Mouse (Mus musculus): ENCODE results near the gene Gm1979. TPM values are rescaled to one million over a fixed set of nuclear protein-coding genes. Genes with fewer than 3 reads are reported as not detected.
"Not testable (repeated sequence)": the region's sequence is repeated elsewhere in the genome, so short reads cannot be mapped to it uniquely, and the experiment has no call there.

Gm1979 gene
- total and polyA plus RNA-seq, 3 experiments: not detected

GRCm38 (mm10) chr5:25972563-25972962 is 32.0 kb downstream of the Gm1979 start, which contains the start of gene Gm21680:
Gene Gm21680, minus strand, starts transcription at chr5:25972663.
- H3K9ac ChIP-seq (ENCODE audit: insufficient read depth, low read depth); H3K4me1 ChIP-seq (ENCODE audit: control insufficient read depth in 1 of 2, insufficient read depth in 2 of 2); H3K4me3 ChIP-seq (replicated peaks in 1 of 3; ENCODE audit: low read depth in 2 of 3, low read length in 2 of 3, poor library complexity in 1 of 3); H3K27ac ChIP-seq (ENCODE audit: insufficient read depth, low read depth); H3K27me3 ChIP-seq (replicated peaks); H3K36me3 ChIP-seq (replicated peaks in 1 of 2; ENCODE audit: control insufficient read depth in 1 of 2, insufficient read depth in 1 of 2, low read length in 1 of 2); H3K79me2 ChIP-seq (replicated peaks; ENCODE audit: control insufficient read depth, extremely low read depth, insufficient read depth, poor library complexity, severe bottlenecking); dilution Hi-C loops (cut with MboI; ENCODE audit: extremely low pct_ligation_motif_present, extremely low pct_unique_long_range_greater_than_20kb, low sequenced_read_pairs); H3K4me2 ChIP-seq (ENCODE audit: insufficient read depth, low read depth, poor library complexity, severe bottlenecking); in situ Hi-C loops (cut with MboI; ENCODE audit: low pct_ligation_motif_present, low pct_unique_long_range_greater_than_20kb, low sequenced_read_pairs); DNase-seq (ENCODE audit: extremely low read depth); H3K9me3 ChIP-seq (replicated peaks; ENCODE audit: low read length): not testable (repeated sequence)

- H3K9ac ChIP-seq (ENCODE audit: insufficient read depth, low read depth); H3K4me2 ChIP-seq (ENCODE audit: insufficient read depth, low read depth, poor library complexity, severe bottlenecking); H3K4me1 ChIP-seq (ENCODE audit: control insufficient read depth in 1 of 2, insufficient read depth in 2 of 2); H3K4me3 ChIP-seq (replicated peaks in 1 of 3; ENCODE audit: low read depth in 2 of 3, low read length in 2 of 3, poor library complexity in 1 of 3); H3K27ac ChIP-seq (ENCODE audit: insufficient read depth, low read depth); dilution Hi-C loops (cut with MboI; ENCODE audit: extremely low pct_ligation_motif_present, extremely low pct_unique_long_range_greater_than_20kb, low sequenced_read_pairs); DNase-seq (ENCODE audit: extremely low read depth); H3K9me3 ChIP-seq (replicated peaks; ENCODE audit: low read length); in situ Hi-C loops (cut with MboI; ENCODE audit: low pct_ligation_motif_present, low pct_unique_long_range_greater_than_20kb, low sequenced_read_pairs); H3K79me2 ChIP-seq (replicated peaks; ENCODE audit: control insufficient read depth, extremely low read depth, insufficient read depth, poor library complexity, severe bottlenecking); H3K27me3 ChIP-seq (replicated peaks); H3K36me3 ChIP-seq (replicated peaks in 1 of 2; ENCODE audit: control insufficient read depth in 1 of 2, insufficient read depth in 1 of 2, low read length in 1 of 2): not testable (repeated sequence)
These were observed 47.5 kb downstream of the Gm1979 start for GRCm38 (mm10) chr5:25957050-25957449.

- H3K9me3 ChIP-seq (replicated peaks; ENCODE audit: low read length); H3K4me1 ChIP-seq (ENCODE audit: control insufficient read depth in 1 of 2, insufficient read depth in 2 of 2); H3K79me2 ChIP-seq (replicated peaks; ENCODE audit: control insufficient read depth, extremely low read depth, insufficient read depth, poor library complexity, severe bottlenecking); DNase-seq (ENCODE audit: extremely low read depth); H3K9ac ChIP-seq (ENCODE audit: insufficient read depth, low read depth); H3K4me3 ChIP-seq (replicated peaks in 1 of 3; ENCODE audit: low read depth in 2 of 3, low read length in 2 of 3, poor library complexity in 1 of 3); H3K36me3 ChIP-seq (replicated peaks in 1 of 2; ENCODE audit: control insufficient read depth in 1 of 2, insufficient read depth in 1 of 2, low read length in 1 of 2); H3K27ac ChIP-seq (ENCODE audit: insufficient read depth, low read depth); dilution Hi-C loops (cut with MboI; ENCODE audit: extremely low pct_ligation_motif_present, extremely low pct_unique_long_range_greater_than_20kb, low sequenced_read_pairs); H3K4me2 ChIP-seq (ENCODE audit: insufficient read depth, low read depth, poor library complexity, severe bottlenecking); in situ Hi-C loops (cut with MboI; ENCODE audit: low pct_ligation_motif_present, low pct_unique_long_range_greater_than_20kb, low sequenced_read_pairs); H3K27me3 ChIP-seq (replicated peaks): not testable (repeated sequence)
These were observed 48.0 kb downstream of the Gm1979 start for GRCm38 (mm10) chr5:25956611-25957010.

GRCm38 (mm10) chr5:25954317-25954716 is 50.3 kb downstream of the Gm1979 start, which contains the start of gene Gm21671:
Gene Gm21671, minus strand, starts transcription at chr5:25954417.
- H3K4me2 ChIP-seq (ENCODE audit: insufficient read depth, low read depth, poor library complexity, severe bottlenecking); H3K79me2 ChIP-seq (replicated peaks; ENCODE audit: control insufficient read depth, extremely low read depth, insufficient read depth, poor library complexity, severe bottlenecking); DNase-seq (ENCODE audit: extremely low read depth); H3K4me1 ChIP-seq (ENCODE audit: control insufficient read depth in 1 of 2, insufficient read depth in 2 of 2); H3K9me3 ChIP-seq (replicated peaks; ENCODE audit: low read length); H3K27ac ChIP-seq (ENCODE audit: insufficient read depth, low read depth); H3K4me3 ChIP-seq (replicated peaks in 1 of 3; ENCODE audit: low read depth in 2 of 3, low read length in 2 of 3, poor library complexity in 1 of 3); H3K27me3 ChIP-seq (replicated peaks); H3K9ac ChIP-seq (ENCODE audit: insufficient read depth, low read depth); dilution Hi-C loops (cut with MboI; ENCODE audit: extremely low pct_ligation_motif_present, extremely low pct_unique_long_range_greater_than_20kb, low sequenced_read_pairs); in situ Hi-C loops (cut with MboI; ENCODE audit: low pct_ligation_motif_present, low pct_unique_long_range_greater_than_20kb, low sequenced_read_pairs); H3K36me3 ChIP-seq (replicated peaks in 1 of 2; ENCODE audit: control insufficient read depth in 1 of 2, insufficient read depth in 1 of 2, low read length in 1 of 2): not testable (repeated sequence)

Other genes starting within 250 kb of the Gm1979 start
- 1.3 and 1.7 TPM in 2 replicates for gene Actr3b, start 244.8 kb downstream of the Gm1979 start, total RNA-seq (2012; rRNA removed)
- 3.9 and 4.5 TPM in 2 replicates for gene Actr3b, start 244.8 kb downstream of the Gm1979 start, total RNA-seq (2014; rRNA removed)
- 4.7 and 6.8 TPM in 2 replicates for gene Actr3b, start 244.8 kb downstream of the Gm1979 start, polyA plus RNA-seq (2012; ENCODE audit: insufficient read length, low read depth)
- gene Gm21663, start 62.4 kb downstream of the Gm1979 start, total RNA-seq (2012; rRNA removed): not detected in 2 replicates
- not detected in 2 replicates for gene Gm21663, start 62.4 kb downstream of the Gm1979 start, total RNA-seq (2014; rRNA removed)
- not detected in 2 replicates for gene Gm21663, start 62.4 kb downstream of the Gm1979 start, polyA plus RNA-seq (2012; ENCODE audit: insufficient read length, low read depth)
- gene Gm21671, start 50.4 kb downstream of the Gm1979 start, total RNA-seq (2012; rRNA removed): not detected in 2 replicates
- not detected in 2 replicates for gene Gm21671, start 50.4 kb downstream of the Gm1979 start, total RNA-seq (2014; rRNA removed)
- not detected in 2 replicates for gene Gm21671, start 50.4 kb downstream of the Gm1979 start, polyA plus RNA-seq (2012; ENCODE audit: insufficient read length, low read depth)
- not detected in 2 replicates for gene Gm21680, start 32.1 kb downstream of the Gm1979 start, total RNA-seq (2012; rRNA removed)
- not detected in 2 replicates for gene Gm21680, start 32.1 kb downstream of the Gm1979 start, total RNA-seq (2014; rRNA removed)
- not detected in 2 replicates for gene Gm21680, start 32.1 kb downstream of the Gm1979 start, polyA plus RNA-seq (2012; ENCODE audit: insufficient read length, low read depth)
- gene Gm21698, start 16.1 kb downstream of the Gm1979 start, total RNA-seq (2012; rRNA removed): not detected in 2 replicates
- gene Gm21698, start 16.1 kb downstream of the Gm1979 start, total RNA-seq (2014; rRNA removed): not detected in 2 replicates
- not detected in 2 replicates for gene Gm21698, start 16.1 kb downstream of the Gm1979 start, polyA plus RNA-seq (2012; ENCODE audit: insufficient read length, low read depth)
- not detected in 2 replicates for gene Gm5862, start 18.1 kb upstream of the Gm1979 start, total RNA-seq (2012; rRNA removed)
- not detected in 2 replicates for gene Gm5862, start 18.1 kb upstream of the Gm1979 start, total RNA-seq (2014; rRNA removed)
- not detected in 2 replicates for gene Gm5862, start 18.1 kb upstream of the Gm1979 start, polyA plus RNA-seq (2012; ENCODE audit: insufficient read length, low read depth)
- gene Speer4a, start 34.8 kb upstream of the Gm1979 start, total RNA-seq (2012; rRNA removed): not detected in 2 replicates
- not detected in 2 replicates for gene Speer4a, start 34.8 kb upstream of the Gm1979 start, total RNA-seq (2014; rRNA removed)
- not detected in 2 replicates for gene Speer4a, start 34.8 kb upstream of the Gm1979 start, polyA plus RNA-seq (2012; ENCODE audit: insufficient read length, low read depth)
- gene Gm7347, start 53.8 kb upstream of the Gm1979 start, total RNA-seq (2012; rRNA removed): not detected in 2 replicates
- gene Gm7347, start 53.8 kb upstream of the Gm1979 start, total RNA-seq (2014; rRNA removed): not detected in 2 replicates
- gene Gm7347, start 53.8 kb upstream of the Gm1979 start, polyA plus RNA-seq (2012; ENCODE audit: insufficient read length, low read depth): not detected in 2 replicates
- not detected in 2 replicates for gene Gm10471, start 84.5 kb upstream of the Gm1979 start, total RNA-seq (2012; rRNA removed)
- not detected in 2 replicates for gene Gm10471, start 84.5 kb upstream of the Gm1979 start, total RNA-seq (2014; rRNA removed)
- gene Gm10471, start 84.5 kb upstream of the Gm1979 start, polyA plus RNA-seq (2012; ENCODE audit: insufficient read length, low read depth): not detected in 2 replicates
- not detected in 2 replicates for gene 5031410I06Rik, start 100.6 kb upstream of the Gm1979 start, total RNA-seq (2012; rRNA removed)
- gene 5031410I06Rik, start 100.6 kb upstream of the Gm1979 start, total RNA-seq (2014; rRNA removed): not detected in 2 replicates
- not detected in 2 replicates for gene 5031410I06Rik, start 100.6 kb upstream of the Gm1979 start, polyA plus RNA-seq (2012; ENCODE audit: insufficient read length, low read depth)
- not detected in 2 replicates for gene Gm10220, start 116.6 kb upstream of the Gm1979 start, total RNA-seq (2012; rRNA removed)
- not detected in 2 replicates for gene Gm10220, start 116.6 kb upstream of the Gm1979 start, total RNA-seq (2014; rRNA removed)
- not detected in 2 replicates for gene Gm10220, start 116.6 kb upstream of the Gm1979 start, polyA plus RNA-seq (2012; ENCODE audit: insufficient read length, low read depth)